Mouse (Mus musculus): ENCODE data around the gene Ginm1. TPM values are rescaled to one million over a fixed set of nuclear protein-coding genes. Genes with fewer than 3 reads are reported as not detected.
A peak's percentile ranks its signal among the peaks of the same experiment; 100 is the strongest.

Ginm1 gene
- total and polyA plus RNA-seq, 2 experiments from 2014 or later, result 14.6 to 78.8 TPM

- H3K4me2 ChIP-seq (ENCODE audit: low read depth, low read length), result no peak overlapping the region
- TF ChIP-seq CTCF (IDR thresholded peaks at IDR 0.05; ENCODE audit: low read depth), result no peak
- 91% methylated on average over 8 of the region's 8 CpGs for WGBS
- no peaks in the 10 kb centered on the region for H3K36me3 ChIP-seq (ENCODE audit: insufficient read depth, low read length)
- H3K27me3 ChIP-seq (ENCODE audit: insufficient read depth, low read length), result no peaks in the 10 kb centered on the region
- no peak overlapping the region for H3K9ac ChIP-seq (replicated peaks; ENCODE audit: low read length)
- no peak overlapping the region for H3K4me3 ChIP-seq (ENCODE audit: low read length)
- H3K27ac ChIP-seq, result no peak overlapping the region
- no peak for ATAC-seq
- no peaks in the 10 kb centered on the region for H3K4me1 ChIP-seq (ENCODE audit: insufficient read depth, low read length)
- DNase-seq (ENCODE audit: low spot score), result no peak
- H3K9me3 ChIP-seq (ENCODE audit: low read length), result no peaks in the 10 kb centered on the region
Measured at GRCm38 (mm10) chr10:7838036-7838435, 45.4 kb upstream of the Ginm1 start.

- no peaks in the 10 kb centered on the region for H3K27me3 ChIP-seq (ENCODE audit: insufficient read depth, low read length)
- ATAC-seq (no peak), DNase-seq (ENCODE audit: low spot score) (no peak)
- H3K4me2 ChIP-seq (ENCODE audit: low read depth, low read length), result no peak overlapping the region
- no peaks in the 10 kb centered on the region for H3K36me3 ChIP-seq (ENCODE audit: insufficient read depth, low read length)
- WGBS, result 93% methylated on average over 8 of the region's 8 CpGs
- H3K4me1 ChIP-seq (ENCODE audit: insufficient read depth, low read length), result peaks cover under 1% of the 10 kb centered on the region; the same call in 1 of the 2 replicates
- TF ChIP-seq CTCF (IDR thresholded peaks at IDR 0.05; ENCODE audit: low read depth), result no peak
- no peak overlapping the region for H3K4me3 ChIP-seq (ENCODE audit: low read length)
- no peaks in the 10 kb centered on the region for H3K9me3 ChIP-seq (ENCODE audit: low read length)
- no peak overlapping the region for H3K27ac ChIP-seq
- H3K9ac ChIP-seq (replicated peaks; ENCODE audit: low read length), result no peak overlapping the region
Measured at GRCm38 (mm10) chr10:7837446-7837845, 44.8 kb upstream of the Ginm1 start.

GRCm38 (mm10) chr10:7836902-7837301, 44.3 kb upstream of the Ginm1 start:
- 77% methylated on average over 2 of the region's 2 CpGs for WGBS
- ATAC-seq, result no peak
- DNase-seq (ENCODE audit: low spot score), result no peak
- Histone ChIP-seq H3K27me3 (ENCODE audit: insufficient read depth, low read length) (no peaks in the 10 kb centered on the region), H3K36me3 (ENCODE audit: insufficient read depth, low read length) (no peaks in the 10 kb centered on the region), H3K27ac (no peak overlapping the region), H3K4me3 (ENCODE audit: low read length) (no peak overlapping the region), H3K4me2 (ENCODE audit: low read depth, low read length) (no peak overlapping the region), H3K4me1 (ENCODE audit: insufficient read depth, low read length) (peaks cover 6% of the 10 kb centered on the region; the same call in 1 of the 2 replicates), H3K9ac (replicated peaks; ENCODE audit: low read length) (no peak overlapping the region), H3K9me3 (ENCODE audit: low read length) (no peaks in the 10 kb centered on the region)
- peak; percentile 17; the same call in 1 of the 2 replicates for TF ChIP-seq CTCF (IDR thresholded peaks at IDR 0.05; ENCODE audit: low read depth)

GRCm38 (mm10) chr10:7834671-7835225, 42.1 kb upstream of the Ginm1 start:
- H3K9ac ChIP-seq (replicated peaks; ENCODE audit: low read length), result no peak overlapping the region
- 78% methylated on average over 10 of the region's 10 CpGs for WGBS
- no peak overlapping the region for H3K4me3 ChIP-seq (ENCODE audit: low read length)
- H3K4me1 ChIP-seq (ENCODE audit: insufficient read depth, low read length), result peaks cover 7% of the 10 kb centered on the region; the same call in 1 of the 2 replicates
- DNase-seq (ENCODE audit: low spot score) (no peak), ATAC-seq (no peak)
- TF ChIP-seq CTCF (IDR thresholded peaks at IDR 0.05; ENCODE audit: low read depth), result no peak
- no peak overlapping the region for H3K4me2 ChIP-seq (ENCODE audit: low read depth, low read length)
- H3K9me3 ChIP-seq (ENCODE audit: low read length), result no peaks in the 10 kb centered on the region
- no peaks in the 10 kb centered on the region for H3K36me3 ChIP-seq (ENCODE audit: insufficient read depth, low read length)
- no peak overlapping the region for H3K27ac ChIP-seq
- no peaks in the 10 kb centered on the region for H3K27me3 ChIP-seq (ENCODE audit: insufficient read depth, low read length)

- no peak overlapping the region for H3K4me2 ChIP-seq (ENCODE audit: low read depth, low read length)
- WGBS, result 88% methylated on average over 9 of the region's 9 CpGs
- no peaks in the 10 kb centered on the region for H3K36me3 ChIP-seq (ENCODE audit: insufficient read depth, low read length)
- H3K27me3 ChIP-seq (ENCODE audit: insufficient read depth, low read length), result no peaks in the 10 kb centered on the region
- no peak overlapping the region for H3K9ac ChIP-seq (replicated peaks; ENCODE audit: low read length)
- H3K27ac ChIP-seq, result no peak overlapping the region
- peaks cover 7% of the 10 kb centered on the region; the same call in 1 of the 2 replicates for H3K4me1 ChIP-seq (ENCODE audit: insufficient read depth, low read length)
- H3K4me3 ChIP-seq (ENCODE audit: low read length), result no peak overlapping the region
- no peak for DNase-seq (ENCODE audit: low spot score)
- no peaks in the 10 kb centered on the region for H3K9me3 ChIP-seq (ENCODE audit: low read length)
- no peak for TF ChIP-seq CTCF (IDR thresholded peaks at IDR 0.05; ENCODE audit: low read depth)
- no peak for ATAC-seq
Measured at GRCm38 (mm10) chr10:7833377-7834165, 40.9 kb upstream of the Ginm1 start.

GRCm38 (mm10) chr10:7832171-7832676, 39.6 kb upstream of the Ginm1 start, which contains the start of gene Zc3h12d:
TSS of gene Zc3h12d (plus strand) at chr10:7832470.
- WGBS, result 4% methylated on average over 15 of the region's 15 CpGs
- Histone ChIP-seq H3K36me3 (ENCODE audit: insufficient read depth, low read length) (no peaks in the 10 kb centered on the region), H3K27me3 (ENCODE audit: insufficient read depth, low read length) (no peaks in the 10 kb centered on the region), H3K4me1 (ENCODE audit: insufficient read depth, low read length) (peaks cover 7% of the 10 kb centered on the region; the same call in 1 of the 2 replicates), H3K9me3 (ENCODE audit: low read length) (no peaks in the 10 kb centered on the region), H3K4me3 (ENCODE audit: low read length) (peak within 1 kb of the TSS; percentile 10; the same call in 1 of the 2 replicates), H3K27ac (no peak within 1 kb of the TSS), H3K9ac (replicated peaks; ENCODE audit: low read length) (0 out of 2 replicates have a peak within 1 kb of the TSS, but pooled peaks have one; percentile 13), H3K4me2 (ENCODE audit: low read depth, low read length) (peak within 1 kb of the TSS; percentile 42)
- no peak for ATAC-seq
- no peak for TF ChIP-seq CTCF (IDR thresholded peaks at IDR 0.05; ENCODE audit: low read depth)
- DNase-seq (ENCODE audit: low spot score), result no peak

Data from hindbrain, postnatal 0 days (tissue).